In the genomic region with DNA sequence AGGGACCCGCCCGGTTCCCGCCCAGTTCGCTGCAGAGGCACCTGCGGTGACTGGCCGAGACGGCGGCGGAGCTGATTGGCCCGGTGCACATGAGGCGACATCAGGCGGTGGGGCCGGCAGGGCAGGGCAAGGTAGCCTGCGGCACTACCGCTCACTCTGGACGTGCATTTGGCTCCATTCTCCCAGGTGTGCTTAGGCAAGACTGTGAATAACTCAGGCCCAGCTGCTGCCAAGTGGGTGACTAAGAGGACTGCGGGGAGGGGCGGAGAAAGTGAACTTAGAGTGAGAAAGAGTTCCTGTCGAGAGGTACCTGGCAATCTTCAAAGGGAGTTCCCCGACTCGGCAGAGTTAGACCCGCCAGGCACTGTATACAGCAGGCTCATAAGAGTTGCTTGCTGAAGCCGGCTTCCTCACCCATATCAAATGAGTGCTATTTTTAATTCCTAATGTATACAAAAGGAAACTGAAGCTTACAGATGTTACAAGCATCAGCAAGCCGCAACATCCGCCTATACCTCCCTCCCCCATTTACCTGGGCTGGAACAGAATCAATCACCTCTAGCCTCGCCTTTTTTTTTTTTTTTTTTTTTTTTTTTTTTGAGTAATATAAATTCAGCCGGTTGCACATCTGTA, we compare ENCODE assay signal across 8 mouse cellular contexts. TPM values are rescaled to one million over a fixed set of nuclear protein-coding genes. Genes with fewer than 3 reads are reported as not detected.
A peak's percentile ranks its signal among the peaks of the same experiment; 100 is the strongest.
DNase-seq lines count a peak whose midpoint lies in the region; ATAC-seq and TF ChIP-seq lines count a peak whose summit lies in the region.

No protein-coding gene starts in this region.

- 2% methylated on average over 27 of the region's 27 CpGs for WGBS in forebrain, postnatal 0 days
- WGBS in hindbrain, embryonic 11.5 days, result 2% methylated on average over 27 of the region's 27 CpGs

- H3K27ac ChIP-seq in brown adipose tissue, adult 24 weeks (replicated peaks; ENCODE audit: low read depth, low read length), result no peak overlapping the region
- no peak overlapping the region for H3K27ac ChIP-seq in forebrain, postnatal 0 days (ENCODE audit: low read depth, low read length)
- no peak overlapping the region for H3K27ac ChIP-seq in hindbrain, embryonic 11.5 days (ENCODE audit: low read depth, low read length)

- H3K4me1 ChIP-seq in brown adipose tissue, adult 24 weeks (ENCODE audit: control insufficient read depth, insufficient read depth, insufficient read length, low read length), result peaks cover 9% of the 10 kb centered on the region; the same call in 1 of the 2 replicates
- peaks cover 4% of the 10 kb centered on the region for H3K4me1 ChIP-seq in forebrain, postnatal 0 days (ENCODE audit: insufficient read depth)
- peaks cover 2% of the 10 kb centered on the region; the same call in 1 of the 2 replicates for H3K4me1 ChIP-seq in hindbrain, embryonic 11.5 days (replicated peaks; ENCODE audit: control insufficient read depth, insufficient read depth, low read length)
- peaks cover 28% of the 10 kb centered on the region for H3K4me1 ChIP-seq in megakaryocyte, embryonic 14.5 days

- H3K4me2 ChIP-seq in forebrain, postnatal 0 days (ENCODE audit: low read depth), result peak overlapping the region; percentile 45
- peak overlapping the region; percentile 60 for H3K4me2 ChIP-seq in hindbrain, embryonic 11.5 days (replicated peaks; ENCODE audit: low read depth, low read length)

- no peaks in the 10 kb centered on the region for H3K9me3 ChIP-seq in forebrain, postnatal 0 days (ENCODE audit: low read length)
- no peaks in the 10 kb centered on the region for H3K9me3 ChIP-seq in hindbrain, embryonic 11.5 days (ENCODE audit: control insufficient read depth, low read length)
- H3K9me3 ChIP-seq in megakaryocyte, embryonic 14.5 days, result no peaks in the 10 kb centered on the region

- DNase-seq in ES-CJ7 (ENCODE audit: low read depth, low spot score), result peak; percentile 93
- peak; percentile 4 for DNase-seq in forebrain, postnatal 0 days
- peak; percentile 56 for DNase-seq in hindbrain, embryonic 11.5 days (ENCODE audit: low spot score)
- peak; percentile 8 to 13 for DNase-seq in left cerebral cortex, postnatal 14 days (ENCODE audit: low spot score in 2 of 2)
- DNase-seq in right cerebral cortex, postnatal 10 days (ENCODE audit: low spot score in 2 of 2), result peak; percentile 29 to 34
- DNase-seq in urinary bladder, postnatal 14 days (ENCODE audit: low spot score), result peak; percentile 86

- H3K36me3 ChIP-seq in forebrain, postnatal 0 days (ENCODE audit: insufficient read depth), result no peaks in the 10 kb centered on the region
- H3K36me3 ChIP-seq in hindbrain, embryonic 11.5 days (ENCODE audit: control insufficient read depth, insufficient read depth, low read length), result no peaks in the 10 kb centered on the region
- H3K36me3 ChIP-seq in megakaryocyte, embryonic 14.5 days (replicated peaks; ENCODE audit: low read length), result no peaks in the 10 kb centered on the region

- peak; percentile 61 for ATAC-seq in forebrain, postnatal 0 days
- ATAC-seq in hindbrain, embryonic 11.5 days (ENCODE audit: low FRiP score), result peak; percentile 86

- no peak for TF ChIP-seq CTCF in forebrain, postnatal 0 days (IDR thresholded peaks at IDR 0.05; ENCODE audit: low read depth)

- no peaks in the 10 kb centered on the region for H3K27me3 ChIP-seq in forebrain, postnatal 0 days (ENCODE audit: insufficient read depth, low read length)
- no peaks in the 10 kb centered on the region for H3K27me3 ChIP-seq in hindbrain, embryonic 11.5 days (ENCODE audit: control insufficient read depth, insufficient read depth, low read length)
- H3K27me3 ChIP-seq in megakaryocyte, embryonic 14.5 days (replicated peaks), result peaks cover 3% of the 10 kb centered on the region

- intact Hi-C loops in left cerebral cortex, postnatal 14 days (cut with DNase I), result no loop called here

- peak overlapping the region; percentile 6; the same call in 1 of the 2 replicates for H3K9ac ChIP-seq in forebrain, postnatal 0 days
- H3K9ac ChIP-seq in hindbrain, embryonic 11.5 days (ENCODE audit: low read depth, low read length), result no peak overlapping the region

- H3K4me3 ChIP-seq in brown adipose tissue, adult 24 weeks (ENCODE audit: insufficient read depth, low read depth, low read length), result peak overlapping the region; percentile 51
- H3K4me3 ChIP-seq in forebrain, postnatal 0 days (ENCODE audit: low read depth, low read length), result peak overlapping the region; percentile 25
- peak overlapping the region; percentile 19; the same call in 1 of the 2 replicates for H3K4me3 ChIP-seq in hindbrain, embryonic 11.5 days (ENCODE audit: low read depth, low read length)
- H3K4me3 ChIP-seq in megakaryocyte, embryonic 14.5 days (replicated peaks), result peak overlapping the region; percentile 92

RNA-seq across cellular contexts. Expression of a gene that starts 33.4 kb away (rescaled TPM):
- 0.92 TPM in 1 of 2 replicates, not detected in the other for polyA plus RNA-seq in brown adipose tissue, adult 24 weeks (2012; ENCODE audit: insufficient read depth, insufficient read length, missing spikeins)
- 9.2 and 12.6 TPM in 2 replicates for total RNA-seq in forebrain, postnatal 0 days (2014; rRNA removed)
- polyA plus RNA-seq in forebrain, postnatal 0 days (2015; fragmentation: Nextera tagmentation; extraction: Ambion mirVana), result 10.6 and 11.1 TPM in 2 replicates
- 1.8 and 3.4 TPM in 2 replicates for polyA plus RNA-seq in hindbrain, embryonic 11.5 days (2014; fragmentation: Nextera tagmentation; extraction: Ambion mirVana)
- 1 to 10 TPM; 5.5 to 6.8 TPM for total RNA-seq in left cerebral cortex, postnatal 14 days (2021)
- polyA plus RNA-seq in megakaryocyte, embryonic 14.5 days (2012; ENCODE audit: insufficient read depth, low replicate concordance), result not detected in 2 replicates

RNA-seq across cellular contexts. Expression of a gene that starts 35.3 kb away (rescaled TPM):
- not detected in 2 replicates for polyA plus RNA-seq in brown adipose tissue, adult 24 weeks (2012; ENCODE audit: insufficient read depth, insufficient read length, missing spikeins)
- total RNA-seq in forebrain, postnatal 0 days (2014; rRNA removed), result 0.38 TPM in 1 of 2 replicates, not detected in the other
- polyA plus RNA-seq in forebrain, postnatal 0 days (2015; fragmentation: Nextera tagmentation; extraction: Ambion mirVana), result not detected in 2 replicates
- polyA plus RNA-seq in hindbrain, embryonic 11.5 days (2014; fragmentation: Nextera tagmentation; extraction: Ambion mirVana), result 0.71 and 0.80 TPM in 2 replicates
- total RNA-seq in left cerebral cortex, postnatal 14 days (2021), result 10 to 100 TPM; 11.0 to 12.1 TPM
- 0.30 TPM in 1 of 2 replicates, not detected in the other for polyA plus RNA-seq in megakaryocyte, embryonic 14.5 days (2012; ENCODE audit: insufficient read depth, low replicate concordance)

Comparison
In these comparisons a context has a peak if more than half of its experiments do, and no peak if none do; other contexts are left out.
1. DNase-seq: peak in every context shown above with its lines; median percentile 93 in ES-CJ7; 86 in urinary bladder, postnatal 14 days; 56 in hindbrain, embryonic 11.5 days; 32 in right cerebral cortex, postnatal 10 days; 10 in left cerebral cortex, postnatal 14 days; 4 in forebrain, postnatal 0 days.
2. H3K4me3 ChIP-seq: peak in every context shown above with its lines; median percentile 92 in megakaryocyte, embryonic 14.5 days; 51 in brown adipose tissue, adult 24 weeks; 25 in forebrain, postnatal 0 days; 19 in hindbrain, embryonic 11.5 days.